Mouse (Mus musculus): ENCODE measurements around the gene Slc35g3. TPM values are rescaled to one million over a fixed set of nuclear protein-coding genes. Genes with fewer than 3 reads are reported as not detected.

Slc35g3 gene
- not detected for polyA plus RNA-seq (2017; shearing (Covaris generic))

DNA sequence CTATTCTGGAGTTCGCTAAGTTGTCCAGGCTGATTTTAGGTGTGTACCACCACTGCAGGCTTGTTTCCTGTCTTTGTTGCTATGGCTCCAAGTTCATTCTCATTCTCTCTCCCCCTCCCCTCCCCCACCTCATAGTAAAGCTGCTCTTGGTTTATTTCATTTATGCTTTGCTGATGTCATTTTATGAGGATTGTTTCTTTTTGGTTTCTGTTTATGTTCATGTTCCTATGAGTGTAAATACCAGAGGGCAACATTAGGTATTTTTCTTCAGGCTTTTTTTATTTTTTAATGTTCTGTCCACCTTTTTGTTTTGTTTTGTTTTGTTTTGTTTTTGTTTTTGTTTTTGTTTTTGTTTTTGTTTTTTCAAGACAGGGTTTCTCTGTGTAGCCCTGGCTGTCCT is at the start of gene Slc35g3:
Gene Slc35g3, minus strand, starts transcription at position 101 of the 400 bp plus-strand sequence.

GRCm38 (mm10) chr11:69804972-69805909 is 43.5 kb upstream of the Slc35g3 start, which contains the start of gene Tmem102:
Tmem102 (minus strand) TSS chr11:69805624.

GRCm38 (mm10) chr11:69801379-69801977 is 39.7 kb upstream of the Slc35g3 start, which contains the start of gene Fgf11:
Fgf11 (minus strand) TSS chr11:69801857.

GRCm38 (mm10) chr11:69795168-69795982 is 33.6 kb upstream of the Slc35g3 start, which contains the start of gene Chrnb1:
Chrnb1 (minus strand) TSS chr11:69795943.

GRCm38 (mm10) chr11:69765221-69766125 is 3.7 kb upstream of the Slc35g3 start, which contains the start of gene Zbtb4:
Zbtb4 (plus strand) TSS chr11:69765912.

DNA sequence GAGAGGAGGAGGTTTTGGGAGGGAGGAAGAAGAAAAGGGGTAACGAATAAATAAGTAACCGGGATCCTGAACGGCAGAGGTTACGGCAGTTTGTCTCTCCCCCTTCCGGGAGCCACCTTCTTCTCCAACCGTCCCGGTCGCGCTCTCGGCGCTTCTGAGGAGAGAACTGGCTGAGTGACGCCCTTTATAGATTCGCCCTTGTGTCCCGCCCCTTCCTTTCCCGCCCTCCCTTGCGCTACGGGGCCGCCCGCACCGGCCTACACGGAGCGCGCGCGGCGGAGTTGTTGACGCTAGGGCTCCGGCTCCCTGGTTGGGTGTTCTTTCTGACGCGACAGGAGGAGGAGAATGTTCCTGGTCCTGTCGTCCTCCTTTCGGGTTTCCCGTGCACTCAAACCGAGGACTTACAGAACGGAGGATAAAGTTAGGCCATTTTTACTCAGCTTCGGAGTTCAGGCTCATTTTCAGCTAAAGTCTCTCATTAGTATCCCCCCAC is 3.2 kb downstream of the Slc35g3 start, which contains the start of gene Polr2a:
Gene Polr2a, minus strand, starts transcription at position 160 of the 493 bp plus-strand sequence.

Other genes starting within 250 kb of the Slc35g3 start
- gene Dnah2, start 212.9 kb downstream of the Slc35g3 start, polyA plus RNA-seq (2017; shearing (Covaris generic)) = not detected
- 0.36 TPM for gene Efnb3, start 201.8 kb downstream of the Slc35g3 start, polyA plus RNA-seq (2017; shearing (Covaris generic))
- gene Wrap53, start 181.7 kb downstream of the Slc35g3 start, polyA plus RNA-seq (2017; shearing (Covaris generic)) = 30.3 TPM
- gene Trp53, start 181.6 kb downstream of the Slc35g3 start, polyA plus RNA-seq (2017; shearing (Covaris generic)) = 257 TPM
- gene Atp1b2, start 156.0 kb downstream of the Slc35g3 start, polyA plus RNA-seq (2017; shearing (Covaris generic)) = not detected
- gene Shbg, start 144.1 kb downstream of the Slc35g3 start, polyA plus RNA-seq (2017; shearing (Covaris generic)) = not detected
- gene Sat2, start 139.9 kb downstream of the Slc35g3 start, polyA plus RNA-seq (2017; shearing (Covaris generic)) = not detected
- gene Fxr2, start 129.0 kb downstream of the Slc35g3 start, polyA plus RNA-seq (2017; shearing (Covaris generic)) = 9.2 TPM
- gene Sox15, start 106.7 kb downstream of the Slc35g3 start, polyA plus RNA-seq (2017; shearing (Covaris generic)) = not detected
- gene Mpdu1, start 99.3 kb downstream of the Slc35g3 start, polyA plus RNA-seq (2017; shearing (Covaris generic)) = 66.8 TPM
- gene Cd68, start 95.8 kb downstream of the Slc35g3 start, polyA plus RNA-seq (2017; shearing (Covaris generic)) = 5.7 TPM
- 558 TPM for gene Eif4a1, start 89.5 kb downstream of the Slc35g3 start, polyA plus RNA-seq (2017; shearing (Covaris generic))
- gene Senp3, start 79.9 kb downstream of the Slc35g3 start, polyA plus RNA-seq (2017; shearing (Covaris generic)) = 44.6 TPM
- gene Tnfsf13, start 76.2 kb downstream of the Slc35g3 start, polyA plus RNA-seq (2017; shearing (Covaris generic)) = not detected
- not detected for gene Tnfsf12, start 66.1 kb downstream of the Slc35g3 start, polyA plus RNA-seq (2017; shearing (Covaris generic))
- gene Tnfsfm13, start 65.9 kb downstream of the Slc35g3 start, polyA plus RNA-seq (2017; shearing (Covaris generic)) = not detected
- 53.7 TPM for gene Polr2a, start 3.3 kb downstream of the Slc35g3 start, polyA plus RNA-seq (2017; shearing (Covaris generic))
- gene Zbtb4, start 3.9 kb upstream of the Slc35g3 start, polyA plus RNA-seq (2017; shearing (Covaris generic)) = 4.9 TPM
- gene Chrnb1, start 34.0 kb upstream of the Slc35g3 start, polyA plus RNA-seq (2017; shearing (Covaris generic)) = 3.5 TPM
- not detected for gene Fgf11, start 39.9 kb upstream of the Slc35g3 start, polyA plus RNA-seq (2017; shearing (Covaris generic))
- gene Tmem102, start 43.7 kb upstream of the Slc35g3 start, polyA plus RNA-seq (2017; shearing (Covaris generic)) = not detected
- gene Gm39566, start 53.3 kb upstream of the Slc35g3 start, polyA plus RNA-seq (2017; shearing (Covaris generic)) = not detected
- not detected for gene Spem2, start 56.5 kb upstream of the Slc35g3 start, polyA plus RNA-seq (2017; shearing (Covaris generic))
- gene Spem1, start 60.2 kb upstream of the Slc35g3 start, polyA plus RNA-seq (2017; shearing (Covaris generic)) = not detected
- gene Nlgn2, start 75.8 kb upstream of the Slc35g3 start, polyA plus RNA-seq (2017; shearing (Covaris generic)) = 0.65 TPM
- gene Tmem256, start 76.5 kb upstream of the Slc35g3 start, polyA plus RNA-seq (2017; shearing (Covaris generic)) = 121 TPM
- 30.1 TPM for gene Plscr3, start 84.4 kb upstream of the Slc35g3 start, polyA plus RNA-seq (2017; shearing (Covaris generic))
- gene Tnk1, start 96.8 kb upstream of the Slc35g3 start, polyA plus RNA-seq (2017; shearing (Covaris generic)) = not detected
- not detected for gene Tmem95, start 116.0 kb upstream of the Slc35g3 start, polyA plus RNA-seq (2017; shearing (Covaris generic))
- 1.1 TPM for gene Kctd11, start 119.4 kb upstream of the Slc35g3 start, polyA plus RNA-seq (2017; shearing (Covaris generic))
- gene Acap1, start 133.6 kb upstream of the Slc35g3 start, polyA plus RNA-seq (2017; shearing (Covaris generic)) = 549 TPM
- gene 2810408A11Rik, start 139.0 kb upstream of the Slc35g3 start, polyA plus RNA-seq (2017; shearing (Covaris generic)) = 3.9 TPM
- 4.2 TPM for gene Neurl4, start 139.1 kb upstream of the Slc35g3 start, polyA plus RNA-seq (2017; shearing (Covaris generic))
- gene Gps2, start 151.9 kb upstream of the Slc35g3 start, polyA plus RNA-seq (2017; shearing (Covaris generic)) = 152 TPM
- gene Eif5a, start 160.0 kb upstream of the Slc35g3 start, polyA plus RNA-seq (2017; shearing (Covaris generic)) = 1,005 TPM
- not detected for gene Ybx2, start 173.8 kb upstream of the Slc35g3 start, polyA plus RNA-seq (2017; shearing (Covaris generic))
- gene Slc2a4, start 186.2 kb upstream of the Slc35g3 start, polyA plus RNA-seq (2017; shearing (Covaris generic)) = not detected
- not detected for gene Cldn7, start 202.8 kb upstream of the Slc35g3 start, polyA plus RNA-seq (2017; shearing (Covaris generic))
- gene Ctdnep1, start 219.2 kb upstream of the Slc35g3 start, polyA plus RNA-seq (2017; shearing (Covaris generic)) = 26.1 TPM
- gene Elp5, start 220.5 kb upstream of the Slc35g3 start, polyA plus RNA-seq (2017; shearing (Covaris generic)) = 78.3 TPM
- 496 TPM for gene Gabarap, start 229.2 kb upstream of the Slc35g3 start, polyA plus RNA-seq (2017; shearing (Covaris generic))
- 111 TPM for gene Phf23, start 233.8 kb upstream of the Slc35g3 start, polyA plus RNA-seq (2017; shearing (Covaris generic))
- gene Dvl2, start 238.6 kb upstream of the Slc35g3 start, polyA plus RNA-seq (2017; shearing (Covaris generic)) = 16.7 TPM